Mouse (Mus musculus) E14TG2a.4 (cell line): ENCODE results near the gene Znhit2.

Experiments used
- CTCF ChIP-seq: conservative IDR thresholded peaks from 2 replicates; pipeline ENCODE4 v1.5.1; 2014; ENCODE audit warnings: low read length
- POU5F1 ChIP-seq: IDR thresholded peaks from 2 replicates; pipeline ENCODE4 v1.6.1; 2014; ENCODE audit warnings: low read length, borderline replicate concordance

- no peak for TF ChIP-seq CTCF
- TF ChIP-seq POU5F1, result no peak
Measured at GRCm38 (mm10) chr19:6094119-6094518, 33.1 kb downstream of the Znhit2 start, which contains the start of gene AC131692.1.
